Mouse (Mus musculus): ENCODE data around the gene Grm1.

Grm1 gene

DNA sequence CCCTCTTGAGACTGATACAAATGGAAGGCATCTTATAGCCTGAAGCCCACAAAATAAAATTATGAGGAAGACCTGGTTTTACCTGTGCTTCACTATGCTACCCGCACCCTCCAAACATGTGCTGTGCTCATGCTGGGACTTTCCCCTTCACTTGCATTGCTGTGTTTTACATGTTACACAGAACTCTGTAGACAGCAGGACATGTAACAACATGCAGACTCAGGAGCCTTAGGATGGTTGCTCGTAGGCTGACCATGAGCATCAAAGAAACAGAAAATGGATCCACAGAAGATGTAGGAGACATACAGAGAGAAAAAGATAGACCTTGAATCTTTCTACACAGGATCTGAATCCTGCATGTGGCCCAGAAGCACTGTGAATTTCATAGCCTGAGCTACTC lies 371.8 kb downstream of the Grm1 start:
- no peak for DNase-seq

DNA sequence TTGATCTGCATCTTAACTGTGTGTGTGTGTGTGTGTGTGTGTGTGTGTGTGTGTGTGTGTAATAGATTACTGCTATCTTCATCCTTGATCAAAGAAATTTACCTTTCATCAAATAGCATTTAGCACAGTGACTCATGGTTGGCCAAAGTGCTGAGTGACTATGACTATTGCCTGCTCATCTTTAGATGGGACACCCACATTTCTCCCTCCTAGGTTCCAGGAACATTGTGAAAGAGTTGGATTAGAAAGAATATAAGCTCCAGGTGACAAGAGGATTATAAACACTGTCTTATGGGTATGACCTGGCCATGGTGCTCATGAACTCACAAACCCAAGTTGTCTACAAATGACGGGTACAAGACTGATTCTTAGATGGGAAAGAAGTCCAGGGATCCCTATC lies 374.1 kb downstream of the Grm1 start:
- DNase-seq: no peak

DNA sequence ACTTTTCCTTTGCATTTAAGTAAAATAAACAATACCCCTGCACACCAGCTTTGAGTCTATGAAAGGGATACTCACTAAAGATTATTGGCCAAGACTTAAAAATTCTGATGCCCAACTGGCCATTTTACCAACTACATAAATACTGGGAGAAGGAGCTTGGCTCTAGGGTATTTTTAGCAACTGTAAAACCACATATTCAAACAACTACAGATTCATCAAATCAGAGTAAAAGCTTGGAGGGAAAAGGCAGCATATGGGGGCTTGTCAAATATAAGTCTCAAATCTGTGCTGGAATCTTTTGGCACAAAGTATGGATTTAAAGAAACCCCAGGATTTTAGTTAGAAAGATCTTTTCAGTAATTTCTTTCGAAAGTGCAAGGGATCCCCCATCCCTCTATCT lies 380.8 kb downstream of the Grm1 start:
- DNase-seq: no peak

DNA sequence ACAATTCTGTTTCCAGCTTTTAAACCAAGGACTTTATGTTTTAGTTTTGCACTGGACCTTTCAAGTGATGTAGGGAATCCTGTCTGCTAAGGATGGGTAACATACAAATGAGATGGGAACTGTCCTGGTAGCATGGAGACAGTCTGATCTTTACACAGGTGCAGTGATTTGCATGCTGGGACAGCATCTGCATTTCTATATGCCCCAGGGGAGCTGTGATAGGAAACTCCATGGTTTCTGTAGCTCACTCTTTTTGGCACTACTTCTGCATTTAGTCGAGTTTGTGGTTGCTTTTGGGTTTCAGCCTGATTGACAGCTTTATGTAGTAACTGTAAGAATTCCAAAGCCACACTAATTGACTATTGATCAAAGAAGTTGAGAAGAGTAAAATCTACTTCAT lies 381.3 kb downstream of the Grm1 start:
- no peak for DNase-seq

DNA sequence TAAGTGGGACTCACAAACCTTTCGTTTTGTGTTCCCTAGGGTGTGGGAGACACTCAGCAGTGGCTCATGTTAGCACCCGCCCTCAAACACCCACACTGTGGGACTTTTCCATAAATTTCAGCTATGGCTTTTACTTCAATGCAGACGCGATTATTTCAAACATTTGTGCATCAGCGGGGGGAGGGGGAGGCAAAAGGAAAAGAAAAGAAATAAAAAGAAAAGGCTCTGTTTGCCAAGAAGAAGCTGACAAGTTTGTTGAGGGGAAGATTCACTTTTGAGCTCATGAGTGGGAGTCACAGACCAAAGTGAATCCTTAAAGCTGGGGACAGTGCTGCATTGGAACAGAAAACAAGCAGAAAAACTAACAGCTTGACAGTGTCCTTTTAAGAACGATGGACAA lies 384.7 kb downstream of the Grm1 start:
- DNase-seq: no peak

DNA sequence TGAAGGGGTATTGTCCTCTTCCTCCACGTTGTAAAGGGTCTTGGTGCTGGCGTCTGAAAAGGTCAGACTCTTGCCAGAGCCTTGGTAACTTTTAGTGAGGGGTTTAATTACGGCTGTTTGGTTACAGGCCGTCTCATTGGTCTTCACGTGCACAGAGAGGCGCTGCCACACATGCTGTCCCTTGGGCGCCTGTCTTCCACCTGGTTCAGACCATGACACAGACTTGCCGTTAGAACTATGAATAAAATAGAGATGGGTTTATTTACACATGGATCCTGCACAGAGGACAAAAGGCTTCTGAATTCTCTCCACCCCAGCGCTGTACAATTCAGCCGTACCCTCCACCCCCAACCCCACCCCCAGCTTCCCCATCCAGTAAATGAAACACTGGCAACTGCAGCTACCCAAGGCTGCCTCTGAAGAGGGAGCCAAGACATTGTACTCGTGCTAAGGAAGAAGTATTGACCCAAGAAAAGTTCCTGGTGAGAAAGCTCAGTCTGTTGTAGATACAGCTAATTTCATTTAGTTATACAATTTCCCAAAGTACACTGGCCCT lies 392.4 kb downstream of the Grm1 start:
- DNase-seq: no peak

DNA sequence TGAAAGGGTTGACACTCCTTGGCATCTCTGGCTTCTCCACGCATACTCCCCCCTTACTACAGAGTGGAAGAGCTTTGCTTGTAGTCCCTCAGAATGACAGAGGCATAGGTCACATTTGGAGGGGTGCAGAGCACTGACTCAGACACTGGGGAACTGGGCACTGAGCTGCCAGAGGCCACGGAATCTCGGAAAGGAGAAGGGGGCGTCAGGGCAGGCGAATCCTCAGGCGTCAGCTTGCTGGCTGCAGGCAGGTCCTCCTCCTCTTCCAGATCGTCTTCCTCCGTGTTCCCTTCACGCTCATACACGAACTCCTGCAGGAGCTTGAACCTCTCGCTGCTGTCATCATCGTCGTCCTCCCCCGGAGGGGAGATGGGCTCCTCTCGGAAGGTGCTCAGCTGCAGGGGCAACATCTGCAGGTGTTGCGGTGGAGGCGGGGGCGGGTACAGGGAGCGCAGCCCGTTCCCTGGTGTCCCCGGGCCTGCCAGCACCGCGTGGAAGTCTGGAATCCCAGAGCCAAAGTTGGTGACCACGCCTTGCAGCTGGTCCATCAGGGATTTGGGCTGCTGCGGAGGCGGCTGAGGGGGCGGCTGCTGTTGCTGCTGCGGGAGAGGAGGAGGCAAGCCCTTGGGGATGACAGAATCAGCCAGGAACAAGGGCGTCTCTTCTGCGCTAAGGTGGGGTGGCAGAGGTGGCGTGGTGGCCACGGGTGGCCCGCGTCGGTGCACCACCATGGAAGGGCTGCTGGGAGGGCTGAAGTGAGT lies 393.1 kb downstream of the Grm1 start:
- no peak for DNase-seq

DNA sequence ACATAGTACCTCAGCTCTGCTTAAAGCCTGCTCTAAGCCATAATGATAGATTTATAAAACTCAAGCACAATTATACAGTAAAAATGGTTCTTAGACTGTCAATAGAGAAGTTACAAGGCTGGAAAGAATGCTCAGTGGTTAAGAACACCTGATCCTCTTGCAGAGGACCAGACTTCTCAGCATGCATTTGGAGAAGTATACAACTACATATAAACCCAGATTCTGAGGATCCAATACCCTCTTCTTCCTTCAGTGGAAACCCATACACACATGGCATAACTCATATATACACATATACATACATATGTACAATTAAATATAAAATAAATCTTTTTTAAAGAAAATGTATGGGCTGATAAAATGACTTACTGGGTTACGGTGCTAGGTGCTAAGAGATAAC lies 401.1 kb downstream of the Grm1 start, which contains the start of gene Gm10944:
Gene Gm10944, plus strand, starts transcription at position 301 of the 400 bp plus-strand sequence.
- DNase-seq: no peak

DNA sequence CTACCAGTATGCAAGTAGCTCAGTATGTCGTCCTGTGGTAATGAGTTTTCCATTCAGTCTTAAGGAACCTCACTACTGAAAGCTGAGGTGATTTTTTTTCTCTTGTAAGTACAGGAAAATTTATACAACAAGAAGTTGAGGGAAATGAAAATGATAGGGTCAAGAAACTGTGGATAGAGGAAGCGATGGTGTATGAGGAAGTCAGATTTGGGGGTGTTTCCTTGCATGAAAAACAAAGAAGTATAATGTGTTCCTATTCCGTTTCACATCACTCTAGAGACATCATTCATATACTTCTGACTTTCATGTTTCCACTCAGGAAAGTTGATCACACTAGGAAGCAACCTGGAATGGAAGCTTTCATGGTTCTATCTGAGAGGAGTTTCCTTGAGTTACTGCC lies 422.2 kb downstream of the Grm1 start:
- DNase-seq: no peak

DNA sequence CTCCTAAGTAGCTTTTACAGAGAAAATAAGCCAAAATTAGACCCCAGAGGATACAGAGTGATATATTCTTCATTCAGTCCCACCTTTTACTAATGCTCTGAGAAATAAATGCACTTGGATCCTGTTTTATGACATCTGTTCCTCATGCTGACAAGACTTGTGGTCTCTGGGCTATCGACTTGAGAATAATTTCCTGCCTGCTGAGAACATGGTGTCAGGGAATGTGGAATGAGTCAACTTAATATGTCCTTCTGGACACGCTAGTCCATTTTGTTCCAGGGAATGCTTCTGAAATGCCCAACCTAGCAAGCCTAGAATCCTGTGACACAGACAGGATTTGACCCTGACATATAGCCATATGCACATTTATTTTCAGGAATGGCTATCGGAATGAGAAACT lies 423.0 kb downstream of the Grm1 start:
- DNase-seq: peak; percentile 27

DNA sequence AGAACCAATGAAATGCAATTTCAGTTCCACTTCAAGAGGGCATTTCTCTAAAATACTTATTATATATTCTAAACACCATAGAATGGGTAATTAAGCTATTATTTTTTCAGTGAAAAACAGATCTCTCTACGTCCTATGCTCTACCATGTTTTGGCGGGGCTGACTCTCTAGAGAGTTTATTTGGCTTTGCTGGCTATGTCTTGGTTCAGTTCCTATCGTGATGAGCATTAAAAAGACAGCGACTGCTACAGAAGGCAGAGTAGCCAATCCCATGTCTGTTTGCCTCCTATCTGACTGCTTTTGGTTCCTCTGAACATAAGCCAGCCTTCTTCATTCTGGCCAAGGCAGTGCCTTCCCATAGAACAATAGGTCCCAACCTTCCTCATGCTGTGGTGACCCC lies 425.5 kb downstream of the Grm1 start:
- no peak for DNase-seq

DNA sequence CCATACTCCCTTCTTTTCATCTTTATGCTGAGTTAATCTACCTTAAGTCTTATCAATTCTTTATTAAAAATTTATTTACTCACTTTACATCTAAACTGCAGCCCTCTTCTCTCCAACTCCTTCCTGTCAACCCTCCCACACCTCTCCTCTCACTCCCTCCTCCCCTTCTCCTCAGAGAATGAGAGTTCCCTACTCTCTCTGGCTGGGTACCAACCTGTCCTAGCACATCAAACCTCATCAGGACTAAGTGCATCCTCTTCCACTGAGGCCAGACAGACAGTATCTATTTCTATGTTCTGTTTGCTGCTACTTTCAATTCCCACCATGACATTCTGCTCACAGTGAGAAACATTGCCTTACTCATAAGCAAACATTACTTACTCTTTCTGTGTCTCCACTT lies 426.2 kb downstream of the Grm1 start:
- DNase-seq: no peak

Measured in cerebellum, adult 11 months (tissue).